Mouse (Mus musculus): ENCODE results near the gene Serpina1f. TPM values are rescaled to one million over a fixed set of nuclear protein-coding genes. Genes with fewer than 3 reads are reported as not detected.

Gene Serpina1f
- polyA plus RNA-seq, 1 experiment, result 0.08 TPM

DNA sequence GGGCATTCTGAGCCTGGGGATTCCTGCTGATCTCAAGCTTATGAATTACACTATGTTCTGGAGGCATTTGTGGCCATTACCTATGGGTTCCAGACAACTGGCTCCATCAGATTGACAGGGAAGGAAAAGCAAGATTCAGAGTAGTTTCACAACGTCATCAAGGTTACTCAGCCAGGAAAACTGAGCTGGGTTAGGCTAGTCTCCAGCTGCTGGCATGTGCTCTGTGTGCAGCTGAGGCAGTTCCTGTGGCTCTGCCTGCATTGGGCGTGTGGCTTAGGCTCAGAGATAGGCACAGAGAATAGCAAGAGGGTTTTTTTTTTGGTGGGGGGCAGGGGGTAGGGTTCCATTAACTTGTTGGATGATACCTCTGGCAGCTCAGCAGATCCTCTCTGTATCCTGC lies 10.2 kb upstream of the Serpina1f start:
- WGBS, result 72% methylated on average over 2 of the region's 2 CpGs
- Histone ChIP-seq H3K36me3 (ENCODE audit: control insufficient read depth, insufficient read depth, low read length) (no peaks in the 10 kb centered on the region), H3K27me3 (ENCODE audit: control insufficient read depth, insufficient read depth, low read length) (no peaks in the 10 kb centered on the region), H3K4me3 (ENCODE audit: control insufficient read depth, insufficient read depth, low read length) (no peak overlapping the region), H3K4me1 (replicated peaks; ENCODE audit: control insufficient read depth, insufficient read depth, low read length) (no peaks in the 10 kb centered on the region), H3K27ac (ENCODE audit: control insufficient read depth, insufficient read depth, low read length) (no peak overlapping the region)
- DNase-seq, result no peak
- TF ChIP-seq POLR2A (IDR thresholded peaks at IDR 0.05; ENCODE audit: control insufficient read depth, extremely low read depth, insufficient read depth, low read length, poor library complexity), result no peak
- TF ChIP-seq CTCF (IDR thresholded peaks at IDR 0.05; ENCODE audit: borderline replicate concordance, control insufficient read depth, extremely low read depth, insufficient read depth, low read length, poor library complexity), result no peak

- TF ChIP-seq CTCF (IDR thresholded peaks at IDR 0.05; ENCODE audit: borderline replicate concordance, control insufficient read depth, extremely low read depth, insufficient read depth, low read length, poor library complexity) (no peak), POLR2A (IDR thresholded peaks at IDR 0.05; ENCODE audit: control insufficient read depth, extremely low read depth, insufficient read depth, low read length, poor library complexity) (no peak)
- H3K4me3 ChIP-seq (ENCODE audit: control insufficient read depth, insufficient read depth, low read length), result no peak overlapping the region
- H3K36me3 ChIP-seq (ENCODE audit: control insufficient read depth, insufficient read depth, low read length), result no peaks in the 10 kb centered on the region
- no peak overlapping the region for H3K27ac ChIP-seq (ENCODE audit: control insufficient read depth, insufficient read depth, low read length)
- WGBS, result 82% methylated on average over 4 of the region's 4 CpGs
- no peaks in the 10 kb centered on the region for H3K27me3 ChIP-seq (ENCODE audit: control insufficient read depth, insufficient read depth, low read length)
- no peak for DNase-seq
- no peaks in the 10 kb centered on the region for H3K4me1 ChIP-seq (replicated peaks; ENCODE audit: control insufficient read depth, insufficient read depth, low read length)
Measured at GRCm38 (mm10) chr12:103700144-103700750, 4.9 kb upstream of the Serpina1f start.

GRCm38 (mm10) chr12:103688221-103688814 lies 7.0 kb downstream of the Serpina1f start:
- Histone ChIP-seq H3K27me3 (ENCODE audit: control insufficient read depth, insufficient read depth, low read length) (no peaks in the 10 kb centered on the region), H3K36me3 (ENCODE audit: control insufficient read depth, insufficient read depth, low read length) (no peaks in the 10 kb centered on the region), H3K4me3 (ENCODE audit: control insufficient read depth, insufficient read depth, low read length) (no peak overlapping the region), H3K27ac (ENCODE audit: control insufficient read depth, insufficient read depth, low read length) (no peak overlapping the region), H3K4me1 (replicated peaks; ENCODE audit: control insufficient read depth, insufficient read depth, low read length) (no peaks in the 10 kb centered on the region)
- DNase-seq, result no peak
- TF ChIP-seq CTCF (IDR thresholded peaks at IDR 0.05; ENCODE audit: borderline replicate concordance, control insufficient read depth, extremely low read depth, insufficient read depth, low read length, poor library complexity) (no peak), POLR2A (IDR thresholded peaks at IDR 0.05; ENCODE audit: control insufficient read depth, extremely low read depth, insufficient read depth, low read length, poor library complexity) (no peak)
- WGBS, result 17% methylated on average over 3 of the region's 3 CpGs

DNA sequence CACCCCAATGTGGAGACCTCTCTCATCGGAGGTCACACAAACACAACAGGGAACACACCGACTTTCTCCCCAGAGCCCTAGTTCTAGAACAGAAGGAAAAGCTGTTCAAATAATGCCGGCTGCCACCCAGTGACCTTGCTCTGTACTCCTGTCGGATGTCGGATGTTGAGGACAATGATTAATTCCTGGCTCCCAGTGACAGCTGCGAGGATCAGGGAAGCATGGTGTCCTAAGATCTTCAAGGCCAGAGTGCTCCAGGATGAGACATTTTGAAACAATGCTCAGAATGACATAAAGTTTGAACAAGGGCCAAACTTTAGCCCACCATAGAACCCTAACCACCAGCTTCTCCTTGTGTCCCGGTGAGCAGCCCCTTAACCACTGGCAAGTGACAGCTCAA lies 8.3 kb downstream of the Serpina1f start:
- Histone ChIP-seq H3K4me1 (replicated peaks; ENCODE audit: control insufficient read depth, insufficient read depth, low read length) (no peaks in the 10 kb centered on the region), H3K27ac (ENCODE audit: control insufficient read depth, insufficient read depth, low read length) (no peak overlapping the region), H3K4me3 (ENCODE audit: control insufficient read depth, insufficient read depth, low read length) (no peak overlapping the region), H3K36me3 (ENCODE audit: control insufficient read depth, insufficient read depth, low read length) (no peaks in the 10 kb centered on the region), H3K27me3 (ENCODE audit: control insufficient read depth, insufficient read depth, low read length) (no peaks in the 10 kb centered on the region)
- no peak for TF ChIP-seq CTCF (IDR thresholded peaks at IDR 0.05; ENCODE audit: borderline replicate concordance, control insufficient read depth, extremely low read depth, insufficient read depth, low read length, poor library complexity)
- TF ChIP-seq POLR2A (IDR thresholded peaks at IDR 0.05; ENCODE audit: control insufficient read depth, extremely low read depth, insufficient read depth, low read length, poor library complexity), result no peak
- DNase-seq, result no peak
- 84% methylated on average over 7 of the region's 7 CpGs for WGBS

GRCm38 (mm10) chr12:103686050-103686449 lies 9.3 kb downstream of the Serpina1f start:
- no peaks in the 10 kb centered on the region for H3K4me1 ChIP-seq (replicated peaks; ENCODE audit: control insufficient read depth, insufficient read depth, low read length)
- H3K36me3 ChIP-seq (ENCODE audit: control insufficient read depth, insufficient read depth, low read length), result no peaks in the 10 kb centered on the region
- no peaks in the 10 kb centered on the region for H3K27me3 ChIP-seq (ENCODE audit: control insufficient read depth, insufficient read depth, low read length)
- 81% methylated on average over 3 of the region's 3 CpGs for WGBS
- H3K27ac ChIP-seq (ENCODE audit: control insufficient read depth, insufficient read depth, low read length), result no peak overlapping the region
- DNase-seq, result no peak
- no peak for TF ChIP-seq POLR2A (IDR thresholded peaks at IDR 0.05; ENCODE audit: control insufficient read depth, extremely low read depth, insufficient read depth, low read length, poor library complexity)
- TF ChIP-seq CTCF (IDR thresholded peaks at IDR 0.05; ENCODE audit: borderline replicate concordance, control insufficient read depth, extremely low read depth, insufficient read depth, low read length, poor library complexity), result no peak
- no peak overlapping the region for H3K4me3 ChIP-seq (ENCODE audit: control insufficient read depth, insufficient read depth, low read length)

DNA sequence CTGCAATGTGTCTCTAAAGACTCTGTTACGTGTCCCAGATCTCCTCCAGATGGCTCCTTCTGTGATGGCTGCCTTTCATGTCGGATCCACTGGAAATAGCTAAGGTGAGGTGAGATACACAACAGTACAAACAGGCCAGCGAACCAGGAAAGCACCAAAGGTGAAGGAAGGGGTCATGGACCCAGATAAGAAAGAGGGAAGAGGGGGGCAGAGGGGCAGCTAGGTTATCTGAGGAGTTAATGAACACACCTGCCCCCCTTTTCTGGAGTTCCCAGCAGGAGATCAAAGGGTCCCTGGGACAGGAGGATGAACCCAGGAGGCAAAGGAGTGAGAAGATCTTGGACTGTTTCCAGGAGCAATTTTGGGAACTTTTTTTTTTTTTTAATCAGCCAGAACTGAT lies 9.9 kb downstream of the Serpina1f start:
- Histone ChIP-seq H3K27me3 (ENCODE audit: control insufficient read depth, insufficient read depth, low read length) (no peaks in the 10 kb centered on the region), H3K4me1 (replicated peaks; ENCODE audit: control insufficient read depth, insufficient read depth, low read length) (no peaks in the 10 kb centered on the region), H3K4me3 (ENCODE audit: control insufficient read depth, insufficient read depth, low read length) (no peak overlapping the region), H3K27ac (ENCODE audit: control insufficient read depth, insufficient read depth, low read length) (no peak overlapping the region), H3K36me3 (ENCODE audit: control insufficient read depth, insufficient read depth, low read length) (no peaks in the 10 kb centered on the region)
- TF ChIP-seq CTCF (IDR thresholded peaks at IDR 0.05; ENCODE audit: borderline replicate concordance, control insufficient read depth, extremely low read depth, insufficient read depth, low read length, poor library complexity) (no peak), POLR2A (IDR thresholded peaks at IDR 0.05; ENCODE audit: control insufficient read depth, extremely low read depth, insufficient read depth, low read length, poor library complexity) (no peak)
- 71% methylated on average over 3 of the region's 3 CpGs for WGBS
- DNase-seq, result no peak

All from thymus, adult 2 months (tissue).